Mouse (Mus musculus) gastrocnemius, postnatal 4 days (tissue): ENCODE measurements around the gene Uqcrfs1. TPM values are rescaled to one million over a fixed set of nuclear protein-coding genes. Genes with fewer than 3 reads are reported as not detected.

Source experiments
- DNase-seq, 2 experiments: peaks; one replicate each; pipeline ENCODE4 v3.0.0; 2021 to 2022; ENCODE audit warnings: low spot score in 2 of 2, mixed read lengths in 2 of 2
- total RNA-seq, 2 experiments: library from RNA; stranded (reverse); gene quantifications; 2 replicates each; pipeline ENCODE4 v1.2.3; 2021

Gene Uqcrfs1
- total RNA-seq, 2 experiments from 2014 or later = 311 TPM

- no peak for DNase-seq
These were observed 37.5 kb downstream of the Uqcrfs1 start for GRCm38 (mm10) chr13:30507651-30508050.

GRCm38 (mm10) chr13:30501860-30502395 is 43.2 kb downstream of the Uqcrfs1 start:
- no peak for DNase-seq

Other genes starting within 250 kb of the Uqcrfs1 start
- gene Agtr1a, start 208.9 kb downstream of the Uqcrfs1 start, total RNA-seq = 10 to 100 TPM; 25.3 to 26.6 TPM
- gene Dusp22, start 114.6 kb upstream of the Uqcrfs1 start, total RNA-seq = 10 to 100 TPM; 57.3 to 61.6 TPM
- 1 to 10 TPM; 1.2 to 2.0 TPM for gene Irf4, start 203.9 kb upstream of the Uqcrfs1 start, total RNA-seq